Mouse (Mus musculus) myocyte (in vitro differentiated cells): Measurements from ENCODE around the gene Hid1.

Experiments
- MYOD1 ChIP-seq, 3 experiments: IDR thresholded peaks; one replicate each; pipeline ENCODE4 v1.6.1; 2011; ENCODE audit warnings: control low read depth in 2 of 3, low read depth in 2 of 3, mild to moderate bottlenecking in 2 of 3, moderate library complexity in 1 of 3; ENCODE audit not compliant: insufficient read length in 2 of 3, control insufficient read depth in 1 of 3
- POLR2A ChIP-seq: IDR thresholded peaks from one replicate; pipeline ENCODE4 v1.6.1; 2011; ENCODE audit warnings: low read depth, mild to moderate bottlenecking, control low read depth, moderate library complexity; ENCODE audit not compliant: insufficient read length
- POLR2AphosphoS2 ChIP-seq: IDR thresholded peaks from one replicate; pipeline ENCODE4 v1.6.1; 2011; ENCODE audit warnings: low read depth, control low read depth; ENCODE audit not compliant: insufficient read length
- TCF12 ChIP-seq: IDR thresholded peaks from one replicate; pipeline ENCODE4 v1.6.1; 2011; ENCODE audit warnings: mild to moderate bottlenecking, control low read depth; ENCODE audit not compliant: poor library complexity, insufficient read depth, severe bottlenecking
- USF1 ChIP-seq: IDR thresholded peaks from one replicate; pipeline ENCODE4 v1.6.1; 2011; ENCODE audit warnings: low read depth, mild to moderate bottlenecking, control low read depth, moderate library complexity

GRCm38 (mm10) chr11:115344967-115345366 lies 22.6 kb downstream of the Hid1 start:
- TF ChIP-seq POLR2A (no peak), TCF12 (no peak), USF1 (no peak), POLR2AphosphoS2 (no peak), MYOD1 (IDR thresholded peaks at IDR 0.05; ENCODE audit: control insufficient read depth in 1 of 3, insufficient read length in 2 of 3, low read depth in 2 of 3) (no peak)
